ENCODE assay signal across 12 mouse cellular contexts in genomic region chr4:130156812-130157371, GRCm38 (mm10). TPM values are rescaled to one million over a fixed set of nuclear protein-coding genes. Genes with fewer than 3 reads are reported as not detected.
"Had no signal": no experiment of that assay in that cellular context is flagged by ENCODE, and none has a peak within 500 bp of the region (broad histone marks: within the 10 kb centered on the region; RNA-seq: fewer than 3 reads in every experiment).

No protein-coding gene starts in this region.

- H3K4me3 ChIP-seq: left cerebral cortex, adult 2 months; limb, embryonic 15.5 days; liver, embryonic 13.5 days; lung, embryonic 15.5 days; midbrain, embryonic 13.5 days had no signal

- H3K4me2 ChIP-seq: limb, embryonic 15.5 days; liver, embryonic 13.5 days; lung, embryonic 15.5 days; midbrain, embryonic 13.5 days had no signal

- H3K27ac ChIP-seq: left cerebral cortex, adult 2 months; limb, embryonic 15.5 days; liver, embryonic 13.5 days; lung, embryonic 15.5 days; midbrain, embryonic 13.5 days had no signal

- H3K36me3 ChIP-seq: limb, embryonic 15.5 days; liver, embryonic 13.5 days; lung, embryonic 15.5 days; midbrain, embryonic 13.5 days had no signal

- DNase-seq: kidney, postnatal 14 days; liver, embryonic 13.5 days; liver, postnatal 0 days; thymus, adult 18-20 months; thymus, postnatal 14 days had no signal

- H3K9ac ChIP-seq: limb, embryonic 15.5 days; liver, embryonic 13.5 days; liver, postnatal 0 days; lung, embryonic 15.5 days; midbrain, embryonic 13.5 days had no signal

- ATAC-seq: liver, postnatal 0 days; midbrain, embryonic 13.5 days had no signal

- H3K4me1 ChIP-seq: limb, embryonic 15.5 days; liver, embryonic 13.5 days; midbrain, embryonic 13.5 days had no signal

- H3K9me3 ChIP-seq: limb, embryonic 15.5 days; liver, embryonic 13.5 days; lung, embryonic 15.5 days; midbrain, embryonic 13.5 days had no signal

RNA-seq across cellular contexts. Expression of gene Hcrtr1, which starts 17.7 kb away (rescaled TPM):
- total RNA-seq: neutrophil, adult 5-6 weeks had no signal
- polyA plus RNA-seq: kidney, embryonic 14.5 days; limb, embryonic 11.5 days; liver, postnatal 0 days had no signal
